Mouse (Mus musculus): ENCODE results near the gene Gm10577. TPM values are rescaled to one million over a fixed set of nuclear protein-coding genes. Genes with fewer than 3 reads are reported as not detected.

Gm10577 gene
- polyA plus RNA-seq, 1 experiment from 2014 or later, result not detected

DNA sequence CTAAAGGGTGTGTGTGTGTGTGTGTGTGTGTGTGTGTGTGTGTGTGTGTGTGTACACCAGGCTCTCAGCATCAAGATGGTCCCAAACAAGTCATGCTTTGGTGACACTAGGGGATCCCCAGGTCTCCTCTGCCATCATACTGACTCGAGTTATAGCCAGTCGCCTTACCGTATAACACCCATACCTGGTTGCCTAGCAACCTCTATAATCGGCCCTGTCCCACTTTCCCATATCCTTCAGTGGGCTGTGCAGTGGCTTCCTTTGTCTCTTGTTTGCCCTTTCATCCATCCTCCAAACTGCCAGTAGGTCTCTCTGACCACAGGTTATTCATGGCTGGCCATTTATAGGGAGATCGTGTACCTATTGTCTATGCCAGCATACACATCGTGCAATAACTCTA lies 19.4 kb downstream of the Gm10577 start:
- peaks cover 5% of the 10 kb centered on the region; the same call in 1 of the 2 replicates for H3K36me3 ChIP-seq (ENCODE audit: control insufficient read depth, insufficient read depth, low read length)
- H3K4me2 ChIP-seq (ENCODE audit: low read depth, low read length), result no peak overlapping the region
- no peaks in the 10 kb centered on the region for H3K27me3 ChIP-seq (ENCODE audit: control insufficient read depth, insufficient read depth, low read depth, low read length)
- no peaks in the 10 kb centered on the region for H3K9me3 ChIP-seq (ENCODE audit: control insufficient read depth, low read length)
- H3K27ac ChIP-seq (ENCODE audit: low read length), result no peak overlapping the region
- no peak for ATAC-seq (ENCODE audit: low read depth)
- no peak overlapping the region for H3K9ac ChIP-seq (ENCODE audit: low read length)
- 0 out of 2 replicates have a peak, but pooled peaks cover 3% of the 10 kb centered on the region for H3K4me1 ChIP-seq (replicated peaks; ENCODE audit: control insufficient read depth, insufficient read depth, low read length)
- H3K4me3 ChIP-seq (ENCODE audit: low read length), result no peak overlapping the region
- WGBS, result 77% methylated on average over 6 of the region's 6 CpGs

DNA sequence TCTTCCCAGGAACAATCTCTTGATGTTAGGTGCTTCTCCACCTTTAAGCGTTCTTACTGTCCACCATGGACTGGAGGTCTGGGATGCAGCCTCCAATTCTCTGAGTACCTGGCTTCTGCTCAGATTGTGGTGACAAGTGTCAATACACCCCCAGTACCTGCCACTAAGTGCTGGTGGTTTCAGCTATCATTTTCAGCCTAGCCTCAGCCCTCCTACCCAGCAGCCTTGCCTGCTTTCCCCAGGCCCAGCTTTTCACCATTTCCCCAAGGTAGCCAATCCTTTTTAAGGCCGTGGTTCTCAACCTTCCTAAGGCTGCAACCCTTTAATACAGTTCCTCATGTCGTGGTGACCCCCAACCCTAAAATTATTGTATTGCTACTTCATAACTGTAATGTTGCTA lies 19.9 kb downstream of the Gm10577 start:
- no peaks in the 10 kb centered on the region for H3K9me3 ChIP-seq (ENCODE audit: control insufficient read depth, low read length)
- ATAC-seq (ENCODE audit: low read depth), result no peak
- no peak overlapping the region for H3K4me2 ChIP-seq (ENCODE audit: low read depth, low read length)
- no peak overlapping the region for H3K9ac ChIP-seq (ENCODE audit: low read length)
- H3K27ac ChIP-seq (ENCODE audit: low read length), result no peak overlapping the region
- 0 out of 2 replicates have a peak, but pooled peaks cover 3% of the 10 kb centered on the region for H3K4me1 ChIP-seq (replicated peaks; ENCODE audit: control insufficient read depth, insufficient read depth, low read length)
- peaks cover 5% of the 10 kb centered on the region; the same call in 1 of the 2 replicates for H3K36me3 ChIP-seq (ENCODE audit: control insufficient read depth, insufficient read depth, low read length)
- H3K27me3 ChIP-seq (ENCODE audit: control insufficient read depth, insufficient read depth, low read depth, low read length), result no peaks in the 10 kb centered on the region
- H3K4me3 ChIP-seq (ENCODE audit: low read length), result no peak overlapping the region
- WGBS, result 91% methylated on average over 3 of the region's 3 CpGs

DNA sequence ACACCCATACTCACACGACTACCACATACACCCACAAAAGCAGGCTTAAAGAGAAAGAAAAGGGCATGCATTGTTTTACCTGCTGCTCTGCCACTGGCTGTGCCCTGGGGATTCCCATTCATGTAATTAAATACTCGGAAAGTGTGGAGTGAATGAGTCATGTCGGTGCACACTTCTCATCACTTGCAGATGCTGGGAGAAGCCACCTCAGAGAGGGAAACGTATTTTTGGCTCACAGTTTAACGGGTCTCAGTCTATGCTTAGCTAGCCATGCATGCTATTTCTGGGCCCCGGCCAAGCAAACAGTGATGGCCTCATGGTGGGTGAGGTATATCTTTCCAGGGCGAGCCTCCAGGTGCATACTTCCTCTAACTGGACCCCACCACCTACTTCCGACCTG lies 21.6 kb downstream of the Gm10577 start:
- H3K4me2 ChIP-seq (ENCODE audit: low read depth, low read length), result no peak overlapping the region
- H3K4me3 ChIP-seq (ENCODE audit: low read length), result no peak overlapping the region
- no peaks in the 10 kb centered on the region for H3K9me3 ChIP-seq (ENCODE audit: control insufficient read depth, low read length)
- 0 out of 2 replicates have a peak, but pooled peaks cover 3% of the 10 kb centered on the region for H3K4me1 ChIP-seq (replicated peaks; ENCODE audit: control insufficient read depth, insufficient read depth, low read length)
- H3K36me3 ChIP-seq (ENCODE audit: control insufficient read depth, insufficient read depth, low read length), result peaks cover 5% of the 10 kb centered on the region; the same call in 1 of the 2 replicates
- no peak overlapping the region for H3K9ac ChIP-seq (ENCODE audit: low read length)
- no peak for ATAC-seq (ENCODE audit: low read depth)
- no peaks in the 10 kb centered on the region for H3K27me3 ChIP-seq (ENCODE audit: control insufficient read depth, insufficient read depth, low read depth, low read length)
- WGBS, result 89% methylated on average over 8 of the region's 8 CpGs
- no peak overlapping the region for H3K27ac ChIP-seq (ENCODE audit: low read length)

DNA sequence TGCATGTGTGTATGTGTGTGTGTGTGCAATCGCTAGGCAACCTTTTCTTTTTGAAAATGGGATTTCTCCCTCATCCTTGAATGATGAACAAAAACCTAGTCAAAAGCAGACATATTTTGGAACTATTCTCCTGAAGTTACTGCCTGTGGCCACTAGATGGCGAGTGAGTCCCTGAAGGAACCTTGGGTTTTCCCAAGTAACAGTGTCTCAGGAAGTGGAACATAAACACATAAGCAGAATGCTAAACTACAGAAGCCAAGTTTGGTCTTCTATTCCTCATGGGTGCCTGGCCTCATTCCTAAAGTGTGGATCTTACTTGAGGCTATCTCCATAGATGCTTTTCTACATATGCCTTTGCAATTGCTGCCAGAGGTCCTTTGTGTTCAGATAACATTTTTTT lies 22.4 kb downstream of the Gm10577 start:
- WGBS, result 19% methylated on average over 2 of the region's 2 CpGs
- Histone ChIP-seq H3K4me2 (ENCODE audit: low read depth, low read length) (no peak overlapping the region), H3K27me3 (ENCODE audit: control insufficient read depth, insufficient read depth, low read depth, low read length) (no peaks in the 10 kb centered on the region), H3K4me1 (replicated peaks; ENCODE audit: control insufficient read depth, insufficient read depth, low read length) (0 out of 2 replicates have a peak, but pooled peaks cover 3% of the 10 kb centered on the region), H3K36me3 (ENCODE audit: control insufficient read depth, insufficient read depth, low read length) (peaks cover 5% of the 10 kb centered on the region; the same call in 1 of the 2 replicates), H3K27ac (ENCODE audit: low read length) (no peak overlapping the region), H3K9me3 (ENCODE audit: control insufficient read depth, low read length) (no peaks in the 10 kb centered on the region), H3K4me3 (ENCODE audit: low read length) (no peak overlapping the region), H3K9ac (ENCODE audit: low read length) (no peak overlapping the region)
- peak; percentile 74 for ATAC-seq (ENCODE audit: low read depth)

DNA sequence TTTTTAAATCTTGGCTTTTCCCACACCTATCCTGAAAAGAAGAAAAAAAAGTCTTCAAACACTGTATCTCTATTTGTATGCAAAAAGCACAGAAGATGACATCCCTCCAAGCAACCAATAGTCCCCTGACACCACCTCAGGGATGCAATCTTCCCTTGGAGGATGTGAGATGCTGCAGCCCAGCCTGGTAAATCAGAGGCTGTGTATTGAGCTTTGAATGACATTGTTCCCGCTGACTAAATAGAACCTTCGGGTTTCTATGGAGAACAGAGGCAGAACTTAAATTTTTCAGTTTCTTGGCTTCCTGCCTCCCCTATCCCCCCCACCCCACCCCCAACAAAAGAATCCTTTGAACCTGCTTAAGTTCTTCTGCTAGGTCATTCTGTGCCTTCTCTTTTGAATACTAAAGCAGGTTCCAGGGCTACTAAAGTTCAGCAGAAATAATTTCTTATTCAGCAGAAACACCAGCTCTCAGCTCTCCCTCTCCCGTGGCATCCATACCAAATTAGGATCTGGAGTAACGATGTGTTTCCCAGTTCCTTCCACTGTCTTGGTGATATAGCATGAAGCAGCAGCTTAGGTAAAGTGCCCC lies 24.3 kb downstream of the Gm10577 start:
- Histone ChIP-seq H3K36me3 (ENCODE audit: control insufficient read depth, insufficient read depth, low read length) (peaks cover 11% of the 10 kb centered on the region), H3K4me3 (ENCODE audit: low read length) (no peak overlapping the region), H3K4me2 (ENCODE audit: low read depth, low read length) (no peak overlapping the region), H3K9ac (ENCODE audit: low read length) (no peak overlapping the region), H3K27ac (ENCODE audit: low read length) (no peak overlapping the region), H3K9me3 (ENCODE audit: control insufficient read depth, low read length) (no peaks in the 10 kb centered on the region), H3K4me1 (replicated peaks; ENCODE audit: control insufficient read depth, insufficient read depth, low read length) (0 out of 2 replicates have a peak, but pooled peaks cover 3% of the 10 kb centered on the region), H3K27me3 (ENCODE audit: control insufficient read depth, insufficient read depth, low read depth, low read length) (no peaks in the 10 kb centered on the region)
- WGBS, result 82% methylated on average over 4 of the region's 4 CpGs
- no peak for ATAC-seq (ENCODE audit: low read depth)

DNA sequence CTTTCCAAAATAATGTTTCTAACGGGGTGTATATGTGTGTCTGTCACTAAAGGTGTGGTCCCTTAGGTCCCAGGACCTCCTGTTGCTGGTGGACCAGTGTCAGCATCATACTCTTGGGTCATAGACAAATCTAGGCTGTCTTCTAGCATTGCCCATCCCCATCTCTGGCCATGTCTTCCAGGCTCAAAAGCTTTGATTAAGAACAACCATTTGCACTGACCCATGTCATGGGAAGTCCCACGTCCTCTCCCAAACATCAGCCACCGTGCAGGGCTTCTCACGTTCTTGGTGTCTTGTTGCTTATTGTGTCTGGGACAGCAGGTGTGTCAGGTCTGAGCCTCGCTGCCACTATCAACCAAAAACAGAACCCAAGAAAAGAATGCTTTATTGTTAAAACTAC lies 24.9 kb downstream of the Gm10577 start:
- H3K27ac ChIP-seq (ENCODE audit: low read length), result no peak overlapping the region

DNA sequence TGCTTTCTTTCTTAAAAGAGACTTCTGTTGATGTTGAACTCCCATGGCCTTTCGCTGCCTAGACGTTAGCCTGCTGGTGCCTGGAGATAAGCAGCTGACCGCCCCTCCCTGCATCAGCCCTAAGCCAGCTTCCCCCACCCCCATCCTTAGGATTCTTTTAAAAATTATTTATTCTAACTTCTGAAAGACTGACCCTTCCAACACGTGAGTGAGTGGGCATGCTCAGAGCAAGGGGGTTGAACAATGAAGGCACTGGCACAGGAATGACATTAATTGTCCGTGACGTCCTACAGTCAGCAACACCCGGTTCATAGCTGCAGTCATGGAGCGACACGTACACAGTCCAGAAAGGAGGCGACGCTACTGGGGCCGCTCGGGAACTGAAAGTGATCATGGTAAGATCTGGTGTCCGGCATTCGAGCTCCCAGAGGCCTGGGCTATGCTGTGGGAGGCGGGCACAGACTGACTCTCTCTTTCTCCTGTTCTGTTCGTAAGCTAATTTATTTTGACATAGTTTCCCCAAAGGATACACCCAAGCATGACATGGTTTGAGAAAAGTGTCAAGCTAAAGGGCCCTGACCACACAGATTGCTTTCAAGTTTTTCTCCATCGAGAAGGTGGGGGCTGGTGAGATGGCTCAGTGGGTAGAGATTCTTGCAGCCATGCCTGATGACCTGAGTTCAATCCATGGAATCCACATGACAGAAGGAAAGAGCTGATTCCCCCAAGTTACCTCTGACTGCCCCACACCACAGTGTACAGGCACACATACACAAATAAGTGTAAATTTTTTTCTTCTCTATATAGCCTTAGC lies 25.8 kb downstream of the Gm10577 start:
- H3K27ac ChIP-seq (ENCODE audit: low read length), result no peak overlapping the region
- H3K4me2 ChIP-seq (ENCODE audit: low read depth, low read length), result no peak overlapping the region
- 55% methylated on average over 18 of the region's 18 CpGs for WGBS
- no peak overlapping the region for H3K4me3 ChIP-seq (ENCODE audit: low read length)
- ATAC-seq (ENCODE audit: low read depth), result peak; percentile 50
- H3K27me3 ChIP-seq (ENCODE audit: control insufficient read depth, insufficient read depth, low read depth, low read length), result no peaks in the 10 kb centered on the region
- peaks cover 12% of the 10 kb centered on the region for H3K36me3 ChIP-seq (ENCODE audit: control insufficient read depth, insufficient read depth, low read length)
- no peak overlapping the region for H3K9ac ChIP-seq (ENCODE audit: low read length)
- H3K9me3 ChIP-seq (ENCODE audit: control insufficient read depth, low read length), result no peaks in the 10 kb centered on the region
- H3K4me1 ChIP-seq (replicated peaks; ENCODE audit: control insufficient read depth, insufficient read depth, low read length), result 0 out of 2 replicates have a peak, but pooled peaks cover 3% of the 10 kb centered on the region

More for the DNA sequence above, 24.9 kb downstream of the Gm10577 start:
- no peaks in the 10 kb centered on the region for H3K27me3 ChIP-seq (ENCODE audit: control insufficient read depth, insufficient read depth, low read depth, low read length)
- H3K4me2 ChIP-seq (ENCODE audit: low read depth, low read length), result no peak overlapping the region
- 0 out of 2 replicates have a peak, but pooled peaks cover 3% of the 10 kb centered on the region for H3K4me1 ChIP-seq (replicated peaks; ENCODE audit: control insufficient read depth, insufficient read depth, low read length)
- H3K9ac ChIP-seq (ENCODE audit: low read length), result no peak overlapping the region
- no peak overlapping the region for H3K4me3 ChIP-seq (ENCODE audit: low read length)
- ATAC-seq (ENCODE audit: low read depth), result no peak
- H3K9me3 ChIP-seq (ENCODE audit: control insufficient read depth, low read length), result no peaks in the 10 kb centered on the region
- WGBS, result 83% methylated on average over 5 of the region's 5 CpGs
- H3K36me3 ChIP-seq (ENCODE audit: control insufficient read depth, insufficient read depth, low read length), result peaks cover 11% of the 10 kb centered on the region

DNA sequence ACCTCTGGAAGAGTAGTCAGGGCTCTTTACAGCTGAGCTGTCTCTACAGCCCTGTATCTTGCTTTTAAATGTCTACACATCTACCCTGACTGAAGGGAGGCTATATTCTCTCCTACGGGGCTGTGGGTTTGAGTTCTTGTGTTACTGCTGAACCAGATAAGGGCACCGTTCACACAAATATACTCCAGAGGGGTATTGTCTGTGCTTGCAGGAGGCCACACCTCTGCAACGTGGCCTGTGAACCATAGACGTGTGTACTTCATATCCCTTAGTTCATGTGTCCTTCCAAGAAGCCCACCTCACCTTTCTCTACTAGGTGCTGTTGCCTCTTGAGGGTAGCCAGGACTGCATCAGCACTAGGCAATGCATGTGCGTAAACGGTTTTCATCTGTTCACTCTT lies 28.4 kb downstream of the Gm10577 start:
- Histone ChIP-seq H3K36me3 (ENCODE audit: control insufficient read depth, insufficient read depth, low read length) (peaks cover 17% of the 10 kb centered on the region), H3K27me3 (ENCODE audit: control insufficient read depth, insufficient read depth, low read depth, low read length) (no peaks in the 10 kb centered on the region), H3K9me3 (ENCODE audit: control insufficient read depth, low read length) (no peaks in the 10 kb centered on the region), H3K9ac (ENCODE audit: low read length) (no peak overlapping the region), H3K4me2 (ENCODE audit: low read depth, low read length) (no peak overlapping the region), H3K4me1 (replicated peaks; ENCODE audit: control insufficient read depth, insufficient read depth, low read length) (no peaks in the 10 kb centered on the region), H3K27ac (ENCODE audit: low read length) (no peak overlapping the region), H3K4me3 (ENCODE audit: low read length) (no peak overlapping the region)
- WGBS, result 87% methylated on average over 6 of the region's 6 CpGs
- ATAC-seq (ENCODE audit: low read depth), result no peak

DNA sequence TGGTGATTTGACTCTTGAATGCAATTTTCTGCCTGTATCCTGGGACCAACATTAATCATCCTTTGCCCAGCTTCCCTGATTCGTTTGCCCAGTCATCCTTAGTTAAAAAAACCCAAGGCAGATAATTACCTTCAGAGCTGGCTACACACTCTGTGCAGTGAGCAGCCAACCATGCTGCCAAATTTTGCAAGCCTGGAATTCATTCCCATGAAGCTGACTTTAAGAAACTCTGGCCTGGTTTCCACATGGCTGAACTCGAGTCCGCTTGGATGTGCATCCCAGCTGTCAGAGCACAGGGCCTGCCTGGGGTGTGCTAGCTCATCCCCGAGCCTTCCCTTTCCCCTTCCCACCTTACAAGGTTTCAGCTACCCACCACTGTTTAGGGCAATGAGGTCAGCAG lies 29.5 kb downstream of the Gm10577 start:
- no peak for ATAC-seq (ENCODE audit: low read depth)

More for the DNA sequence above, 29.5 kb downstream of the Gm10577 start:
- no peak overlapping the region for H3K4me3 ChIP-seq (ENCODE audit: low read length)
- no peak overlapping the region for H3K4me2 ChIP-seq (ENCODE audit: low read depth, low read length)
- H3K27me3 ChIP-seq (ENCODE audit: control insufficient read depth, insufficient read depth, low read depth, low read length), result no peaks in the 10 kb centered on the region
- H3K9me3 ChIP-seq (ENCODE audit: control insufficient read depth, low read length), result no peaks in the 10 kb centered on the region
- peaks cover 21% of the 10 kb centered on the region for H3K36me3 ChIP-seq (ENCODE audit: control insufficient read depth, insufficient read depth, low read length)
- no peak overlapping the region for H3K9ac ChIP-seq (ENCODE audit: low read length)
- H3K4me1 ChIP-seq (replicated peaks; ENCODE audit: control insufficient read depth, insufficient read depth, low read length), result no peaks in the 10 kb centered on the region
- 61% methylated on average over 4 of the region's 4 CpGs for WGBS
- H3K27ac ChIP-seq (ENCODE audit: low read length), result no peak overlapping the region

All from lung, embryonic 16.5 days (tissue).